Mouse (Mus musculus) CH12.LX (cell line): Measurements from ENCODE around the gene Fez1. TPM values are rescaled to one million over a fixed set of nuclear protein-coding genes. Genes with fewer than 3 reads are reported as not detected.

Experiments
- DNase-seq: peaks from one replicate; pipeline ENCODE4 v3.0.0-alpha.2; 2013; ENCODE audit errors: extremely low read depth
- H3K27ac ChIP-seq: 2 replicates; pipeline ENCODE4 v1.5.1; 2012; ENCODE audit warnings: low read depth, mild to moderate bottlenecking, control low read depth, moderate library complexity; ENCODE audit not compliant: insufficient read depth
- H3K27me3 ChIP-seq: replicated peaks from 2 replicates; pipeline ENCODE3; 2012; ENCODE audit warnings: inconsistent platforms
- H3K36me3 ChIP-seq, 2 experiments: replicated peaks in 1 of 2; 2 replicates each; pipeline versions ENCODE3 to v1.6.1; 2012; ENCODE audit warnings: inconsistent platforms in 1 of 2, low read length in 1 of 2, mild to moderate bottlenecking in 1 of 2, mixed read lengths in 1 of 2, moderate library complexity in 1 of 2; ENCODE audit not compliant: control insufficient read depth in 1 of 2, insufficient read depth in 1 of 2
- H3K4me1 ChIP-seq, 2 experiments: 2 replicates each; pipeline ENCODE4 v1.6.1; 2012; ENCODE audit warnings: inconsistent platforms in 1 of 2, moderate library complexity in 1 of 2; ENCODE audit not compliant: insufficient read depth in 2 of 2, control insufficient read depth in 1 of 2
- H3K4me2 ChIP-seq: 2 replicates; pipeline ENCODE4 v1.6.1; 2012; ENCODE audit warnings: low read depth, mild to moderate bottlenecking, control low read depth; ENCODE audit not compliant: poor library complexity, insufficient read depth, severe bottlenecking
- H3K4me3 ChIP-seq, 3 experiments: fragments of 150-350 bp in 1 of 3; sonication (generic) in 1 of 3; replicated peaks in 1 of 3; 2 replicates each; pipeline versions ENCODE3 to v1.5.1; 2011 to 2012; ENCODE audit warnings: low read depth in 2 of 3, low read length in 2 of 3, mild to moderate bottlenecking in 2 of 3, moderate library complexity in 2 of 3, control low read depth in 1 of 3, improper control_type of control experiment in 1 of 3, inconsistent platforms in 1 of 3, mixed read lengths in 1 of 3; ENCODE audit not compliant: poor library complexity in 1 of 3
- H3K79me2 ChIP-seq: replicated peaks from 2 replicates; pipeline ENCODE4 v1.6.1; 2012; ENCODE audit warnings: mild to moderate bottlenecking, moderate library complexity; ENCODE audit not compliant: control insufficient read depth, poor library complexity, insufficient read depth, severe bottlenecking; ENCODE audit errors: extremely low read depth
- H3K9ac ChIP-seq: 2 replicates; pipeline ENCODE4 v1.6.1; 2012; ENCODE audit warnings: low read depth, mild to moderate bottlenecking, control low read depth, moderate library complexity; ENCODE audit not compliant: insufficient read depth
- H3K9me3 ChIP-seq: replicated peaks from 2 replicates; pipeline ENCODE3; 2012; ENCODE audit warnings: low read length, inconsistent platforms, mixed read lengths
- CHD2 ChIP-seq: IDR thresholded peaks from 2 replicates; pipeline ENCODE4 v1.6.1; 2011; ENCODE audit warnings: low read length, improper control_type of control experiment
- CTCF ChIP-seq, 2 experiments: IDR thresholded peaks in 1 of 2; conservative IDR thresholded peaks in 1 of 2; 2 replicates each; pipeline ENCODE4 v1.5.1; 2011 to 2012; ENCODE audit warnings: low read depth in 2 of 2, low read length in 2 of 2, improper control_type of control experiment in 1 of 2, inconsistent platforms in 1 of 2, mild to moderate bottlenecking in 1 of 2, moderate library complexity in 1 of 2
- ELF1 ChIP-seq: IDR thresholded peaks from 2 replicates; pipeline ENCODE4 v1.6.1; 2014; ENCODE audit warnings: low read depth, mild to moderate bottlenecking, inconsistent platforms, low read length, improper control_type of control experiment
- ETS1 ChIP-seq: conservative IDR thresholded peaks from 2 replicates; pipeline ENCODE4 v1.6.1; 2012; ENCODE audit warnings: low read depth, mild to moderate bottlenecking, inconsistent platforms, low read length, improper control_type of control experiment, moderate library complexity
- GABPA ChIP-seq: IDR thresholded peaks from 2 replicates; pipeline ENCODE4 v1.6.1; 2012; ENCODE audit warnings: low read depth, low read length, improper control_type of control experiment, inconsistent platforms; ENCODE audit not compliant: insufficient replicate concordance
- HCFC1 ChIP-seq: IDR thresholded peaks from 2 replicates; pipeline ENCODE4 v1.6.1; 2012; ENCODE audit warnings: low read depth, mild to moderate bottlenecking, inconsistent platforms, low read length, improper control_type of control experiment
- JUN ChIP-seq: IDR thresholded peaks from 2 replicates; pipeline ENCODE4 v1.6.1; 2011; ENCODE audit warnings: low read depth, mild to moderate bottlenecking, low read length, improper control_type of control experiment, moderate library complexity; ENCODE audit not compliant: insufficient read depth
- KAT2A ChIP-seq: IDR thresholded peaks from 2 replicates; pipeline ENCODE4 v1.6.1; 2012; ENCODE audit warnings: low read length, improper control_type of control experiment, inconsistent platforms; ENCODE audit not compliant: insufficient replicate concordance
- MAFK ChIP-seq: IDR thresholded peaks from 2 replicates; pipeline ENCODE4 v1.6.1; 2011; ENCODE audit warnings: low read length, improper control_type of control experiment; ENCODE audit not compliant: insufficient replicate concordance
- MAX ChIP-seq: IDR thresholded peaks from 2 replicates; pipeline ENCODE4 v1.6.1; 2011; ENCODE audit warnings: low read length, improper control_type of control experiment
- MAZ ChIP-seq: IDR thresholded peaks from 2 replicates; pipeline ENCODE4 v1.6.1; 2012; ENCODE audit warnings: low read depth, mild to moderate bottlenecking, inconsistent platforms, low read length, improper control_type of control experiment, moderate library complexity
- MEF2A ChIP-seq: IDR thresholded peaks from 2 replicates; pipeline ENCODE4 v1.6.1; 2014; ENCODE audit warnings: low read depth, mild to moderate bottlenecking, inconsistent platforms, low read length, improper control_type of control experiment, borderline replicate concordance
- MXI1 ChIP-seq: IDR thresholded peaks from 2 replicates; pipeline ENCODE4 v1.6.1; 2011; ENCODE audit warnings: mild to moderate bottlenecking, low read depth, low read length, improper control_type of control experiment
- MYC ChIP-seq: IDR thresholded peaks from 2 replicates; pipeline ENCODE4 v1.6.1; 2011; ENCODE audit warnings: low read depth, mild to moderate bottlenecking, improper control_type of control experiment, low read length
- PAX5 ChIP-seq: IDR thresholded peaks from 2 replicates; pipeline ENCODE4 v1.6.1; 2012; ENCODE audit warnings: low read length, inconsistent platforms, mixed read lengths
- POLR2AphosphoS2 ChIP-seq: IDR thresholded peaks from 2 replicates; pipeline ENCODE4 v1.6.1; 2011; ENCODE audit warnings: low read depth, low read length, improper control_type of control experiment
- RAD21 ChIP-seq: IDR thresholded peaks from 2 replicates; pipeline ENCODE4 v1.6.1; 2011; ENCODE audit warnings: low read depth, mild to moderate bottlenecking, low read length, improper control_type of control experiment, moderate library complexity
- RCOR1 ChIP-seq: conservative IDR thresholded peaks from 2 replicates; pipeline ENCODE4 v1.6.1; 2012; ENCODE audit warnings: low read depth, mild to moderate bottlenecking, inconsistent platforms, low read length, improper control_type of control experiment
- SIN3A ChIP-seq: IDR thresholded peaks from 2 replicates; pipeline ENCODE4 v1.6.1; 2012; ENCODE audit warnings: low read length, improper control_type of control experiment, inconsistent platforms
- UBTF ChIP-seq: IDR thresholded peaks from 2 replicates; pipeline ENCODE4 v1.6.1; 2012; ENCODE audit warnings: low read depth, mild to moderate bottlenecking, inconsistent platforms, low read length, improper control_type of control experiment, moderate library complexity
- ZC3H11A ChIP-seq: IDR thresholded peaks from 2 replicates; pipeline ENCODE4 v1.6.1; 2012; ENCODE audit warnings: low read depth, mild to moderate bottlenecking, inconsistent platforms, low read length, improper control_type of control experiment
- ZMIZ1 ChIP-seq: IDR thresholded peaks from 2 replicates; pipeline ENCODE4 v1.6.1; 2012; ENCODE audit warnings: low read depth, mild to moderate bottlenecking, inconsistent platforms, low read length, improper control_type of control experiment
- ZNF384 ChIP-seq: IDR thresholded peaks from 2 replicates; pipeline ENCODE4 v1.6.1; 2012; ENCODE audit warnings: low read depth, low read length, improper control_type of control experiment, inconsistent platforms
- dilution Hi-C: fragments of 300-500 bp; cut with MboI; formaldehyde crosslinking; loops from 2 replicates; pipeline ENCODE4 v1.14.3; 2020; ENCODE audit warnings: low sequenced_read_pairs; ENCODE audit not compliant: extremely low pct_unique_long_range_greater_than_20kb, extremely low pct_ligation_motif_present
- in situ Hi-C: fragments of 300-500 bp; cut with MboI; formaldehyde crosslinking; loops from 3 replicates; pipeline ENCODE4 v1.14.3; 2019; ENCODE audit warnings: low sequenced_read_pairs, low pct_ligation_motif_present, low pct_unique_long_range_greater_than_20kb, mixed read lengths
- polyA plus RNA-seq: library from polyadenylated mRNA; unstranded; fragments of >175 nt; gene quantifications from 2 replicates; pipeline ENCODE4 v1.2.1, GENCODE M21; 2012; ENCODE audit warnings: low read depth; ENCODE audit not compliant: insufficient read length
- total RNA-seq, 2 experiments: library from RNA; depleted of rRNA; stranded (reverse); fragments of 300-350 nt in 1 of 2; fragments of >200 nt in 1 of 2; gene quantifications; 2 replicates each; pipeline ENCODE4 v1.2.3; 2012 to 2014

Gene Fez1
- total and polyA plus RNA-seq, 3 experiments = not detected

- dilution Hi-C loops = no loop called here
- in situ Hi-C loops = no loop called here
These were observed 2.8 kb upstream of the Fez1 start for GRCm38 (mm10) chr9:36818905-36819304.

DNA sequence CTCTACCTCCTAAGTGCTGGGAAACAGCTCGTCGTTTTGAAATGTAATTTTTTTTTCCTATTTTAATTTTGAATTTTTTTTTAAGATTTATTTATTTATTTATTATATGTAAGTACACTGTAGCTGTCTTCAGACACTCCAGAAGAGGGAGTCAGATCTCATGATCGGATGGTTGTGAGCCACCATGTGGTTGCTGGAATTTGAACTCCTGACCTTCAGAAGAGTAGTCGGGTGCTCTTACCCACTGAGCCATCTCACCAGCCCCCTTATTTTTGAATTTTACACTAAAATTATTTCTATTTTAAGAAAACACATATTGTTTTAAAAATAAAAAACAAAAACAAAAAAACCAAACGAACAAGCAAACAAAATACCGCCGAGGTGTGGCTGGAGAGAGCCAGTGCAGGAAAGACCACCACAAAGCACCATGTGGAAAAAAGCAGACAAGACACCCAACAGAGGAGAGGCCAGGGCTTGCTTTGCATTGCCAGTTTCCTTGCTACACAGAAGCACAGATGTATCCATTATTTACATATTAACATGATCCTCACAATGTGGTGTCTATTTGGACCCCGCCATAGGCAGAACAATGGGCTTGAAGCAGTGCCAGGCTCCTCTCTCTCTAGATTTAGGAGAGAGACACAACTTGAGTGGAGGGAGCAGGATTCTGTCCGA is 558 bp upstream of the Fez1 start:
- H3K27ac ChIP-seq = no peak overlapping the region
- H3K4me2 ChIP-seq = no peak overlapping the region
- no peak overlapping the region for H3K9ac ChIP-seq
- H3K9me3 ChIP-seq = no peaks in the 10 kb centered on the region
- H3K4me3 ChIP-seq = no peak overlapping the region
- dilution Hi-C loops = no loop called here
- in situ Hi-C loops = no loop called here
- H3K27me3 ChIP-seq = no peaks in the 10 kb centered on the region
- H3K79me2 ChIP-seq = no peaks in the 10 kb centered on the region
- no peak for TF ChIP-seq UBTF
- TF ChIP-seq SIN3A = no peak
- TF ChIP-seq CTCF (conservative IDR thresholded peaks at IDR 0.05 in 1 of 2, IDR thresholded peaks at IDR 0.05 in 1 of 2; ENCODE audit: low read depth in 2 of 2, low read length in 2 of 2) = no peak
- TF ChIP-seq JUN = no peak
- no peak for TF ChIP-seq KAT2A
- no peak for TF ChIP-seq MAFK
- TF ChIP-seq CHD2 = no peak
- TF ChIP-seq RCOR1 = no peak
- no peak for TF ChIP-seq ELF1
- TF ChIP-seq, all 38 proteins: peak for 0
- no peaks in the 10 kb centered on the region for H3K36me3 ChIP-seq
- DNase-seq = no peak
- H3K4me1 ChIP-seq = no peaks in the 10 kb centered on the region

More at GRCm38 (mm10) chr9:36818905-36819304, 2.8 kb upstream of the Fez1 start:
- H3K4me3 ChIP-seq = no peak overlapping the region
- TF ChIP-seq ZMIZ1 (no peak), MAZ (no peak), MEF2A (no peak), PAX5 (no peak), POLR2AphosphoS2 (no peak), GABPA (no peak), MXI1 (no peak), RCOR1 (no peak), ETS1 (no peak), ZNF384 (no peak), MYC (no peak), ZC3H11A (no peak), MAX (no peak), RAD21 (no peak), HCFC1 (no peak), SIN3A (no peak)
- TF ChIP-seq, all 38 proteins: peak for 0
- Histone ChIP-seq H3K79me2 (no peaks in the 10 kb centered on the region), H3K4me1 (no peaks in the 10 kb centered on the region), H3K27me3 (no peaks in the 10 kb centered on the region), H3K9me3 (no peaks in the 10 kb centered on the region), H3K27ac (no peak overlapping the region), H3K36me3 (no peaks in the 10 kb centered on the region), H3K9ac (no peak overlapping the region), H3K4me2 (no peak overlapping the region)
- DNase-seq = no peak
